Mouse (Mus musculus) G1E (cell line): Measurements from ENCODE around the gene Slx4ip.

Source experiments
- CTCF ChIP-seq: IDR thresholded peaks from 2 replicates; pipeline ENCODE4 v1.5.1; 2012; ENCODE audit warnings: low read depth, low read length, inconsistent platforms, mixed read lengths
- GATA1 ChIP-seq: IDR thresholded peaks from 2 replicates; pipeline ENCODE4 v1.6.1; 2012; ENCODE audit warnings: borderline replicate concordance, low read length, inconsistent platforms, mixed read lengths
- TAL1 ChIP-seq: conservative IDR thresholded peaks from 2 replicates; pipeline ENCODE4 v1.6.1; 2012; ENCODE audit warnings: low read depth, low read length, inconsistent platforms, mixed read lengths

DNA sequence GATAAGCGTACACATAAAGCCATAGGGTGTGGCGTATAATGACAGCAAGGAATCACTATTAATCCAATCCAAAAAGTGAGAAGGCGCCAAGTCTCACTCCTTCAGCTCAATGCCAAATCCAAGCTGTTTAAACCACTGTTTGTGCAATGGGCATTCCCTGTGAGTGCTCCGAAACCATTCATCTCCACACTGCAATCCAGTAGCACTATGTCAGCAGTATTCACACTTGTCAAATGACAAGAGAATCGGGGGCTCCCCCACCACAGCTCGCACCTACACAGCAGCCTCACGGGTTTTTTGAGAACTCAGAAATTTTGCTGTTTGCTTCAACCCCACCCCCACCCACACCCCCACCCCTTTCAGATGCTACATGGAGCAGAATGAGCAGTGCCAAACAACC is 190.0 kb downstream of the Slx4ip start:
- TF ChIP-seq TAL1, result no peak
- no peak for TF ChIP-seq CTCF
- TF ChIP-seq GATA1, result no peak
